Mouse (Mus musculus): Measurements from ENCODE around the gene Ppp4r2.

Ppp4r2 gene

DNA sequence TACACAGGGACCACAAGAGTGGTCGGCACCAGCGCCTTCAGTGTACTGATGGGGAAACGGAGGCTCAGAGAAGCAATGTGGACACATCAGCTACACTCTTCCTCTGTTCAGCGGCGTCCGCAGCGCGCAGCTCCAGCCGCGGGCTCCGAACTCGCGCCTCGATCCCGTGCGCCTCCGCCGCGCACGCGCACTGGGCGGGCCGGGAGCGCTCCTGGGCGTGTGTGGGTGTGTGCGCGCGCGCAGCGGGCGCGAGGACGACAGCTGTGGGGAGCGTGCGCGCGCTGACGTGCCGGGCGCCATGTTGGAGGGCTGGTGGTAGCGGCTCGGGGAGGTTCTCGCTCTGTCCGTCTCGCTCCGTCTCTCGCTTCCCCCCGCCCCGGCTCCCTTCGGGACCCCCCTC lies at the start of gene Ppp4r2:
Ppp4r2 (plus strand) TSS at position 268 of the 400 bp plus-strand sequence.
- peak; percentile 90 for DNase-seq

DNA sequence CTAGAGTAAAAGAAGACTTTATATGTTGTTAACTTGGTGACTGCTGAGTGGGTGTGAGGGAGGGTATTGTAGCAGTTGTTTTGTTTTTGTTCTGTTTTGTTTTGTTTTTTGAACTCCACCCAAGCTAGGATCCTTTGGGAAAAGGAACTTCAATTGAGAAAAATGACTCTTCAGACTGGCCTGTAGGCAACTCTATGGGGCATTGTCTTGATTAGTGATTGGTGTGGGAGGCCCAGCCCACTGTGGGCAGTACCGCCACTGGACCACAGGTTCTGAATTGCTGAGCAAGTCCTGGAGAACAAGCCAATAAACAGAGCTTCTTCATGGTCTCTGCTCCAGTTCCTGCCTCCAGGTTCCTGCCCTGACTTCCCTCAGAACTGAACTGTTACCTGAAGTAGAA lies 45.7 kb upstream of the Ppp4r2 start:
- no peak for DNase-seq

DNA sequence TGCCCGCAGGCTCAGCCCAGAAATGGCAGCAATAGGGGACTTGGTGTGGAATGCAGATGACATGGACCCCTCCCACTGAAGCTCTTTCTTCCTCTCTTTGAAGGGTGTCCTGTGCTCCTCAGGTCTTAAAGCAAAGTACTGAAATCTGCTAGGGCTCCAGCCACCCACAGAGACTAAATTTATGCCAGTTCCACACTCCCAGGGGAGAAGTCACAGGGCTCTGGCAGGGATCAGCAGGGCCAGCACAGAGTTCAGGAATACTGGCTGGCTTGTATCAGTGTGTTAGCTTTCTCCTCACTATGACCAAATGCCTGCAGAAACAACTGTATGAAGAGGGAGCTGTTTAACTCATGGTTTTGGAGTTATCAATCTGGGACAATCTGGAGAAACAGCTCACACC lies 44.3 kb upstream of the Ppp4r2 start:
- DNase-seq = no peak

DNA sequence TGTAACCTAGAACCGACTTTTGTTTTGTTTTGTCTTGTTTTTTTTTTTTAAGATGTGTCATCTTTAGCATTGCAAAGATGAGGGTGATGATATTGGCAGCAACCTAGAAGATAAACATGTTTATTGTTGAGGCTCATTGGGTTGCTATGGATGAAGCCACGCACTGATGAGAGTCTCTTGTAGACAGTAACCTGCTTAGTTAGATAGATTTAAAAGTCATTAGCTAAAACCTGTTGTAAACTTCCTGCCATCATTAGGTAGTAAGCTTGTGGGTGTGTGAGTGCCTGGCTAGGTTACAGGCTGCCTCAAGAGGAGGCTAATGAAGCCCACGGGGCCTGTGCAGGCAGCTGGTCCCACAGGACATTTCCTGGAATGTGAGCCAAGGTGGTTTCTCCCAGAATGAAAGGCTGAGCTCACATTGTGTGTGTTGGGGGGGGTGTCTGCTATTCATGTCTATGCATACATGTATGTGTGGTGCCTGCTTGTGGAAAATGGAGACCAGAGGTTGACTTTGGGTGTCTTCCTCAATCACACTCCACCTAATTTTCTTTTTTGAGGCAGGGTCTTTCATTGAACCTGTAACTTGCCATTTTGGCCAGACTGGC lies 41.3 kb upstream of the Ppp4r2 start:
- no peak for DNase-seq

DNA sequence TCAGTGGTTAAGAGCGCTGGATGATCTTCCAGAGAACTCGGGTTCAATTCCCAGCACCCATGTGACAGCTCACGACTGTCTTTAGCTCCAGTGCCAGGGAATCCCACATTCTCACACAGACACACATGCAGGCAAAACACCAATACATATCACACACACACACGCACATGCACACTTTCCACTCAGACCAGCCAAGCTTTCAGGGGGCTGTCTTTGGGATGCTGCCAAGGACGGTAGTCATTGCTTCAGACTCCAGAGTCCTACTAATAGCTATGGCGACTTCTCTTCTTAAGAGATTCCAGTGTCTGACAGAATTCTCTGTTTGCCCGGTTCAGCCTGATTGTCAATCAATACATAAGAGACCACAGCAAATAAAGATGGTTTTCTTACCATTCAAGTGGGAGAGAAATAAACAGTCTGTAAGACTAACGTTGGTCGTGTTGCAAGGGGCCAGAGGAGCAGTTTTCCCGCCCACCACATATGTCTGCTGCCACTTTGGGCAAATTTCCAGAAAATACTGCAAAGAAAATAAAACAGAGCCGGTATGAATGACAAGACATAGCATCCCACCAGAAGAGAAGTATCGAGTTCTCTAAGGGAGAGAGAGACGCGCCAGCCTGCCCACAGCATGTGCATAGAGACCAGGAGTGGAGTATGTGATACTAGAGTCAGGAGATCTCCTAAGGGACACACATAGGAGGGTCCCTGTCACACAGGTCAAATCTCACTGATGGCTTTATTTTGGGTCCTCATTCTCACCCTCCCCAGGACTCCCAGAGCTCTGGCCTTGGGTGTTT lies 40.3 kb upstream of the Ppp4r2 start:
- no peak for DNase-seq

DNA sequence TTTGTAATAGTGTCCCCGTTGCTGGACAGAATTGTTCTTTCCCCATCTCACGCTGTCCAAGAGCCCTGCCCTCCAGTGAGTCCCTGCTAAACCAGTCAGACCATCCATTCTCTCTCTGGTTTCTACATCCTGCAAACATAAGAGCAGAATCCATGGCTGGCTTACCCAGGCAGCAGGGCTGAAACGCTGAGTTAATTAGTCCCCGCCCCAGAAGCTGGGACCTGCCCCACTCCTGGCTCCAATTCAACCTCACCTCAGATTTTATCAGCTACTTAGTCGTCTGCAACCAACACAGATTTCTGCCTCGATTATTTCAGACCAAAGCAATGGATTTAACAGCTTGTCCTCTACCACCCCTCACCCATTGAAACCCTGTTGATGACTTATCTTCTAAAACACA lies 37.6 kb upstream of the Ppp4r2 start:
- DNase-seq = no peak

DNA sequence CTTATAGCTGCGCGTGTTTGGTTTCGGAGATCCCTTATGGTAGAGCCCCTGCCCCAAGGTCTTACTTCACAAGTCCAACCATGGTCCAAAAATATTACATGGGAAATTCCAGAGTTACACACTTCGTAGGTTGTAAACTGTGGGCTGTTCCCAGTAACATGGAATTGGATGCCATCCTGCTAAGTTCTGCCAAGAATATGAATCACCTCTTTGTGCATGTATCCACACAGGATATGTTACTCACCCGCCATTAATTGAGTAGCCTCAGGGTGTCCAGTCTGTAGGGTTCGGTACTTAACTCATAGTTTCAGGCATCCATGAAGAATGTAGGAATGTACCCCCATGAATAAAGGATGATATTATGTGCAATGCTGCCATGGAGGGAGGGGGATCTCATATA lies 34.1 kb upstream of the Ppp4r2 start:
- no peak for DNase-seq

DNA sequence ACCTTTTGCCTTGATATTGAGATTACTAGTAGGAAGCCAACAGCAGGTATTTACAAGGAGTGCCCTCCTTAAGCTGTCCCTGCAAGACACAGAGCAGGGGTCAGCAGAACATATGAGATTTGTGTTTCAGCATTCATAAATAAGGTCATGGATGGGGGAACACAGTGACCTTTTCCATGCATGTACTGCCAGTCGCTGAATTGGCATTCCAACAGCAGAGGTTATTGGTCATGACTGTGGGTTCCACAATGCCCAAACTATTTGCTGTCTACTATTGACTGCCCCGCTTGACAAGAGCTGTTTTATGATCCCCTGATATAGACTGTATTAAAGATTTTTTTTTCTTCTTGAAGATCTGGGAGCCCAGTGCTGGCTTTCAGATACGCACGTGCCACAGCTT lies 33.7 kb upstream of the Ppp4r2 start:
- no peak for DNase-seq

DNA sequence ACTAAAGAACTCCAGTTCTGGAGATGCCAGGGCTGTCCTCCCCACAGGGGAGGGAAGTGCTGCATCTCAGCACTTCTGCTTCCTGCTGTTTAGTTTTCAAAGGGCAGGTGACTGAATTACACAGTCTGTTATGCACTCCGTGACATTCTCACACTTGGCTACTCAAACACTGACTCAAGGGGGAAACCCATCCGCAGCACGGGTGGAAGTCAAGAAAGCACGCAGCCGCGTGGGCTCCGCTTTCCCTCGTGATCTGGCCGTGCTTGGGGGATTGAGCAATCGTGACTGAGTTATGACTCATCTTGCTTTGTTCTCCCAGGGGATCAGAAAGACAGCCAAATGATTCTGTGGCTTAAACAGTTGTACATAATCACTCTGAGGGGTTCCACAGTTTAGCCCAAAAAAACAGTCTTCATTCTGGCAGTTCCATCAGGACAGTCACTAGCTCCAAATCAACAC lies 32.9 kb upstream of the Ppp4r2 start:
- DNase-seq = no peak

DNA sequence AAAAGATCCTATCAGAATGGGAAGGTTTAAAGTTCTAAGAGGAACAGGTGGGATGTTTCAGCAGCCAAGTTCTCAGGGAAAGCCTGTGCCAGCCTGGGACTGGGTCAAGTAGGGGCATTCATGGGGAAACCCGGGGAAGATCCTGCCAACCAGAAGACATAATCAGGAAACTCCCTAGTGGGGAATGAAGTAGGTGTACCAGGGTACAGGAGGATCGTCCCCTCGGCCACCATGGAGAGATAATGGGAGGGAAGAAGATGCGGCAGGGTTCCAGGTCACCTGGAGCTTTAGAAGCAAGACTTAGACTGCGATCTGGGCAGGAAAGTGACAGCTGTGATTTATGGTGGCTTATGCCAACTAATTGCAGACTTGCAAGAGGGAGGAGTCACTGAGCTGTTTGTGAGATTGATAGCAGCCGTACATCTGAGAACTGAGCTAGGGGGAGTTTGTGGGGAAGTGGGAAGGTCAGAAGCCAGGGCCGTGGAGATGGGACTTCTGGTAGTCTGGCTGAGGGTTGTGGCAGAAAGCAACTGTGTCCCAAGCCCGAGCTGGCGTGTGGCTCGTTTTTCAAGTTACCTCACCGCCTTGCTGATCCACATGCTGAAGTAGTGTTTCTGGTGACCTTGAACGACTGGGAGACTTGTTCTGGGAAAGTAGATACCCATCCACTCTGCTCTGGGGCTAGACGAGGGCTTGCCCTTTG lies 30.9 kb upstream of the Ppp4r2 start:
- DNase-seq = no peak

DNA sequence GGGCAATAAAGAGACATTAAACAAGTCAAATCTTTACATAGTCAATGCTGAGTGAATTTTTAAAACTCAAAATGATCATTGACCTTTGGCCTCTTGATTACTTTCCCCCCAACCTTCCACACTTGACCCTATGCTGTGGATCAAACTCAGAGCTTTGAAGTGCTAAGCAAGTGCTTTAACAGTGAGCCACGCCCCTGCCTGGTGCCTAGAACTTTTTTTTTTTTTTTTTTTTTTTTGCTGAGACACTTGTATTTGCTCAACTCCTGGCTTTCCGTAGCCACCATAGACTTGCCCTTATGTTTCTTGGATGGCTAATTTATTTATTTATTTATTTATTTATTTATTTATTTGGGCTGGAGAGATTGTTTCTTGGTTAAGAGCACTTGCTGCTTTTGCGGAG lies 30.2 kb upstream of the Ppp4r2 start:
- no peak for DNase-seq

DNA sequence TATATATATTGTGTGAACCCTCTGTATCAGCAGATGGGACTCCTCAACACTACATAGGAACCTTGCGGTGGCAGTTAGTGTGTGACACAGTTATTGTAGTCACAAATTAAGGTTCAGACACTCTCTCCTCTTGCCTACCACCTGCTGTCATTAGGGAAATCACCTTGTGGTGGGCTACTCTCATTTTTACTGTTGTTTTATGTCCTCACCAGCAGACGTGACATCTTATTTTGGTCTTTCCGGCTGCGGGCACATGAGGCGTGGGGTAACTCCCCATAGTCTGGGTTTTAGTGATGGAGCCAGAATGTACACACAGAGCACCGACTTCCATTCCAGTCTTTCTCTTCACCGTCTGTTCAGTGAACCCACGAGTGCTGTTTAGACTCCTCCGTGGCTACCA lies 26.2 kb upstream of the Ppp4r2 start:
- no peak for DNase-seq

DNA sequence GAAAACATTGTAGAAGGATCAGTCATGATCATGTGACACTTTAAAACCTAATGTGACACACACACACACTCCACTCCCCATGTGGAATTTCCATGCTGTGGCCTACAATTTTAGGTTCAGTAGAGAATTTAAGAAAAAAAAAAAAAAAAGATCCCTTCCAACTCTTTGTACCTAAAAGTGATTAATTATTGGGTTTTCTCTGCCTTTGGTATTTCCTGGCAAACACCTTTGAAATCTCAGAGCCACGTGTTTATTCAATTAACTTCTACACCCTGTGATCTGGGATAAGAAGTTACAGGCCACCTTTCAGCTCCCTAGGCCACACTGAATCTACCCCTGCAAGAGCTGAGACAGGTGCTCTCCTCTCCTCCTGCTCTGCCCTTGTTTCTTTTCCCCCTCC lies 25.7 kb upstream of the Ppp4r2 start:
- no peak for DNase-seq

DNA sequence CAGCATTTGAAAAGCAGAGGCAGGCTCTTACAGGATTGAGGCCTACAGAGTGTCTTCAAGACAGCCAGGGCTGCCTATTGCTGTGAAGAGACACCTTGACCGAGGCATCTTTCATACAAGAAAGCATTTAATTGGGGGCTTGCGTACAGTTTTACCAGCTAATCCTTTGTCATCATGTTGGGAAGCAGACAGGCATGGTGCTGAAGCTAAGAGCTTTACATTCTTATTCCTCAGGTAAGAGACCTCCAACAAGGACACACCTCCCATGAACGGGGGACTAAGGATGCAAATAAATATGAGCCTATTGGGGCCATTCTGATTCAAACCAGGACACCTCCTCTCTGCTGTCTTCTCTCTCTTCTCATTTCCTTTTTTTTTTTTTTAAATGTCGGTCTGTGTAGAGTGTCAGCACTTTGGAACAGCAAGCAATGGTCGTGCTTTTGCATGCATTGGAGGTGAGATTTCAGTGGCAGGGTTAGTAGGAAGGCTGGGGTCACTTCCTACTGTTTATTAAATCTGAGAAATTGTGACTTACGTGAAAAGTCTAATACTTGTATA lies 25.1 kb upstream of the Ppp4r2 start:
- no peak for DNase-seq

DNA sequence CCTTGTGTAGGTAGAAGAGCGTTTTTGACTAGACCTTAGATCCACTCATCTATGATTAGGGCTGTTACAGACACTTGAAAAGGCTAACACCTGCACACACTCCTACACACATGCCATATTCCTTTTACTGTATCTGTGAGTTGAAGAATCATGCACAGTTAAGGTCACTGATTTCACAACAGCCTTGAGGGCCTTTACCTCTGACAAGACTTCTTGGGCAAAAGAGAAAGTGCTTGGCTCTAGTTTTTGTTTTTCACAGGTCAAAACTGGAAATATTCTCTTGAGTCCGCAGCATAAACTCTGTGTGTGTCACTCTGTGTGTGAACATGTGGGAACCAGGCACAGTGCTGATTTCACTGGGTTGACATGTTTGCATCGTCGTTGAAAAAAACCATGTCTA lies 23.3 kb upstream of the Ppp4r2 start:
- no peak for DNase-seq

DNA sequence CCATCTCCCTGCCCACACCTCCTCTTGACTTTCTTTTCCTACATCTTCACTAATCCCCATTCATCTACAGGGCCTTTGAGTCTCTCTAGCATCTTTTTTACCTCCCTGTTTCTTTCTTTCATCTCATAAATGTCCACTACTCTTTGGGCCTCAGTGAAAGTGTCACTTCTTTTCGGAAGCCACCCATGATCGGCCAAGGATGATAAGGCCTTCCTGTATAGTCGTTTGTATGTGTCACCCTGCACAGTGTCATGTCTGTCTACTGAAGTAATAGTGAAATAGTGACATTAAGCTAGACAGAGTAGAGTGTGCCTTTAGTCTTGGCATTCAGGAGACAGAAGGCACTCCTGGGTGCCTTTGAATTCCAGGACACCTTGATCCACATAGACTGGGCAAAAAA lies 21.7 kb upstream of the Ppp4r2 start:
- DNase-seq = no peak

DNA sequence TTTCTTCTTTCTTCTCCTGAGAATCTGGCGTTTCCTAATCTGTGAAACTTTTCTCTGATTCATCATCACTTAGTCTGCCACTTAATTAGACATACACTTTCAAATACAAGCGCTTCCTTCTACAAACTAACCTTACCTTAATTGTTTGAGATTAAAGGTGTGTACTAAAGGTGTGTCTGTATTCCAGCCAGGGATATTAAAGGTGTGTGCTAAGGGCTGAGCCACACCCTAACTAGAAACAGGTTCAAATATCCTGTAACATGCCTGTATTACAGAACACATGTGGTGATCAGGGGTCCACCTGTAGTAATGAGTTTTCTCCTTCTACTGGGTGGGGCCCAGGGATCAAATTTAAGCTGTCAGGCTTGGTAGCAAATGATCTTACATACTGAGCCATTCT lies 12.1 kb upstream of the Ppp4r2 start:
- DNase-seq = no peak

DNA sequence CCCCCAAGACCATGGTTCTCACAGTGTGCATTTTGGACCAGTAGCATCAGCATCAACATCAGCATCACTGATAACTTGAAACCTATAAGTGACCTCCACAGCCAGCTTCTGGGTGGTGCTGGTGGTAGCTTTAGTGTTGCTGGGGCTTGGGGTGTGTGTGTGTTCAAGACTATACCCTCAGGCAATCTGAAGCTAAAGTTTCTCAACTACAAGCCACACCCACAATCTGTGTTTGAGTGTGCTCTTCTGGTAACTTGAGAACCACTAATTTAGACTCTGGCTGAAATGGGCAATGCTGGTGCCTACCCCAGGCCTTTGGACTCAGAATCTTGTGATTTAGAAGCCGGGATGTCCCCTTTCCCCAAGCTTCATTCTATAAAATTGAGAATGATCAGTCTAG lies 10.1 kb upstream of the Ppp4r2 start:
- no peak for DNase-seq

DNA sequence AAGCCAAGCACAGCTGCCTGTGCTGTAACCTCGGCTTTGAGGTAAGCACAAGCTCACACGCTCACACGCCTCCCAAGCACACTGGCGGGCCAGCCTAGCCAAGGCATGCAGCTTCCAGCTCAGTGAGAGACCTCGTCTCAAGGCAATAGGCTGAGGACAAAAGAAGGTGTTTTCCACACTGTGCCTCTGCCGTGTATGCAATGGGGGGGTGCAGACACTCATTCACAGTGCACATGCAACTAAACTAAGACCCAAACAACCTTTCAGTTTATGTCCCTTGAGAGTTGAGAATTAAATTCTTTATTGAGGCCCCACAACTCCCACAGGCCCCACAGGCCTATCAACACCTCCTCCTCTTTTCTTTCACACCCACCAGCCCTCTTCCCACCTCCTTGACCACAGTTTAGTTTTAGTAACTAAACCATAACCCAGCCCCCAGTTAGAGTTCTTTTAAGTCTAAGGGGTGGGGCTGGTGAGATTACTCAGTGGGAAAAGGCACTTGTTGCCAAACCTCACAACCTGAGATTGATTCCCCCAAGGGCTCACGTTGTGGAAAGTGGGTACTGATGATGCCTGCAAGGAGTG lies 8.9 kb upstream of the Ppp4r2 start:
- DNase-seq = no peak

DNA sequence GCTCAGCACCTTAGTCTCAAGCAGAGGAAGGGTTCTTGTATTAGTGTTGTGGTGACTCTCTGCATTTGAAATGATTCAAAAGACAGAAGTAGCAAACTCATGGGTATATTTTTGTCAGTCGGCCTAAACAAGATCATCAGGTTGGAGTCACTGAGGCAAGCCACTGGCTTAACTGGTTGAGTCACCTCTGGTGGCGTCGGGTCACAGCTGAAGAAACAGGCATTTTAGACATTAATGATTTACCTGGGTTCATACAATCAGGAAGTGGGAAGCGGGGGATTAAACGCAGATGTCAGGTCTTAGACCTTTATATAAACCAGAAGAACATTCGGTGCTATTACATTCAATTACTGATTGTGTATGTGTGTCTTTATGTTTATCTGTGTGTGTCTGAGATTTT lies 7.4 kb upstream of the Ppp4r2 start:
- DNase-seq = no peak

DNA sequence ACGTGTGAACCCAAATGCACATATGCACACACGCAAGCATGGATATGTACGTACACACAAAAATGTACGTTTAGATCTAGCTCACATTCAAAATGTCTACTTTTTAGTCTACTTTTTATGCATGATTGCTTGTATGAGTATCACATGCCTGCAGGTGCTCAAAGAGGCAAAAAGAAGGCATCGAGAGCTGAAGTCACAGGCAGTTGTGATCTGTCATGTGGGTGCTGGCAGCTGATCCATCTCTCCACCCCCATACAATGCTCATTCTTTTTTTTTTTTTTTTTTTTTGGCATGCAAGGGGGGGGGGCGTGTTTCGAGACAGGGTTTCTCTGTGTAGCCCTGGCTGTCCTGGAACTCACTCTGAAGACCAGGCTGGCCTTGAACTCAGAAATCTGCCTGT lies 4.9 kb upstream of the Ppp4r2 start:
- DNase-seq = no peak

DNA sequence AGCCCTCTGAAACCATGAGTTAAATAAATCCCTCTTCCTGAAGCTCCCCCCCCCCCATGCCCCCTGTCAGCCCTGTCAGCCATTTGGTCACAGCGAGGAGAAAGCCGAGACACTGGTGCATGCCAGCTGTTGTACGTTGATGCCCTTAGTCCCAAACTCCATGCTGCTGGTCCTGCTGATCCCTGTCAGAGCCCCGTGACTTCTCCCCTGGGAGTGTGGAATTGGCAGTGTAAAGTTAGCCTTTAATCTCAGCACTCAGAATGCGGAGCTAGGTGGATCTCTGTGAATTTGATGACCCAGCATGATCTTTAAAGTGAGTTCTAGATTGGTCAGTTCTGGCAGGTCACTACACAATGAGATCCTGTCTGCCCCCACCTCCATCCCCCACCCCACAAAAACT lies 3.7 kb upstream of the Ppp4r2 start:
- DNase-seq = no peak

DNA sequence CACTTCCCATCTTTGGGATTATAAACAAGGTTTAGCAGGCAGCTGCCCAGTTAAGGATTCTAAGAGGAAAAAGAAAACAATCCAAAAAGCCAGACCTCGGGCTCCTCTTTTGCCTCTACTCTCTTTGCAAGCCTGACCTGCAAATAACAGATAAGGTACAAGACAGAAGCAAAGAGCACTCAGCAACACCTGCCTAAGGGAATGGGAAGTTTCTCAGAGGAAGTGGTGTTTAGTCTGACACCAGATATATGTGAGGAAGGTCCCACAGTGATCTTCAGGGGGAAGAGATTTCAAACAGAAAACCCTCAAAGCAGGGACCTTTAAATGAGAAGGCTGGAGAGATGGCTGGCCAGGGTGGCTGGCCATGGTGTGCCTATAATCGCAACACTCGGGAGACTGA lies 2.2 kb upstream of the Ppp4r2 start:
- no peak for DNase-seq

DNA sequence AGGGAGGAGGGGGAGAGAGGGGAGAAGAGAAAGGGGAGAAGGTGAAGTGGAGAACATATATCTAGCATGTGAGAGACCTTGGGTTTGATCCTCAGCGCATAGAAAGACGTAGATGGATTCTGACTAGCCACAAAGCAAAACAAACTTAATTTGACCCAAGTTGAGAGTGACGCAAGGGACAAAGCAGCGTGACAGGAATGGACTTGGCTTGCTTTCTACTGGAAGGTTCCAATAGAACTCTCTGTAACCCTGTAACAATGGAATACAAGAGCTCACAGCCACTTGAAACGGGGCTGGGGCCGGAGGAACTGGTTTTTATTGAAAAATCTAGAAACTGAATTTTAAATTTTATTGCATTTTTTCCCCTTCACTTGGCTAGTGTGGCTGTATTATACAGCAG lies 1.7 kb upstream of the Ppp4r2 start:
- no peak for DNase-seq
